Mouse (Mus musculus): ENCODE results near the gene Arhgap21. TPM values are rescaled to one million over a fixed set of nuclear protein-coding genes. Genes with fewer than 3 reads are reported as not detected.

Arhgap21 gene
- polyA plus RNA-seq, 1 experiment, result 3.3 TPM

DNA sequence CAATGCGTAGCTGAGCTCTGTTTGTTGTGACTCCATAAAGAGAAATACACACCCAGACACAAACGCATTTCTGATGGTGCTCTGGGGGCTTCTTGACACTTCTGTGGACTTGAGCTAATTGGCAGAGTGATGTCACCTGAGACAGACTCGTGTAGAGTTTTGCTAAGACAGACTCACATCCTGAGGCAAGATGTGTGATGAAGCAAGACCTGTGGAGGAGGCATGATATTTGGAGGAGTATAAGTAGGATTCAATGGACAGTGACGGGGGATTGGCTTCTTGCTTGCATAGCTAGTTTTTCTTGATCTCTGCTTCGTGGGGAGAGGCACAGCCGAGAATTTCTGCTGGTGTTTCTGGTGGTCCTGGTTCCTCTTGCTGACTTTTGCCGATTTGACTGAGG is 150.5 kb downstream of the Arhgap21 start:
- Histone ChIP-seq H3K27me3 (ENCODE audit: control insufficient read depth, insufficient read depth, low read length) (no peaks in the 10 kb centered on the region), H3K4me1 (ENCODE audit: control insufficient read depth, insufficient read depth, low read length) (no peaks in the 10 kb centered on the region), H3K36me3 (ENCODE audit: control insufficient read depth, insufficient read depth, low read length) (no peaks in the 10 kb centered on the region), H3K27ac (ENCODE audit: control insufficient read depth, insufficient read depth, low read depth, low read length) (no peak overlapping the region), H3K4me3 (ENCODE audit: control insufficient read depth, low read depth, low read length) (no peak overlapping the region)
- no peak for TF ChIP-seq CTCF (IDR thresholded peaks at IDR 0.05; ENCODE audit: control insufficient read depth, insufficient read depth, insufficient replicate concordance, low read depth, low read length)
- no peak for TF ChIP-seq POLR2A (IDR thresholded peaks at IDR 0.05; ENCODE audit: control insufficient read depth, low read depth, low read length)

DNA sequence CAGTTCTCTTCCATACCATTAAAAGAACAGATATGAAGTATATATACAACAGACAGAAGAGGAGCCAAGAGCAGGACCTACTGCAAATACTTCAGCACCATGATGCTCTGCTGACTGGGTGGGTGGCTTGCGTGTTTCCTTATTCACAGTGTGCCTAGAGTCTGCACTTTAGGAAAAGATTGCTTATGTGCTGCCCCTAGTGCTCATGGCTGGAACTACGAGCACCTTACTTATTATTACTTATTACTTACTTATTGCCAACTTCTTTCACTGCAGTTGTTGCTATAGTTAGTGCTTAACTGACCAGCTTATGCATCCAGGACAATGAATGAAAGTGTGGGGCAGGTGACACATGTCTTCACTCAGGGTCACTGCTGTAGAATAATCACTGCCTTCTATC is 154.7 kb downstream of the Arhgap21 start:
- Histone ChIP-seq H3K27me3 (ENCODE audit: control insufficient read depth, insufficient read depth, low read length) (no peaks in the 10 kb centered on the region), H3K36me3 (ENCODE audit: control insufficient read depth, insufficient read depth, low read length) (no peaks in the 10 kb centered on the region), H3K4me3 (ENCODE audit: control insufficient read depth, low read depth, low read length) (no peak overlapping the region), H3K4me1 (ENCODE audit: control insufficient read depth, insufficient read depth, low read length) (no peaks in the 10 kb centered on the region), H3K27ac (ENCODE audit: control insufficient read depth, insufficient read depth, low read depth, low read length) (no peak overlapping the region)
- TF ChIP-seq POLR2A (IDR thresholded peaks at IDR 0.05; ENCODE audit: control insufficient read depth, low read depth, low read length), result no peak
- no peak for TF ChIP-seq CTCF (IDR thresholded peaks at IDR 0.05; ENCODE audit: control insufficient read depth, insufficient read depth, insufficient replicate concordance, low read depth, low read length)

GRCm38 (mm10) chr2:20811506-20811905 is 157.2 kb downstream of the Arhgap21 start:
- Histone ChIP-seq H3K27ac (ENCODE audit: control insufficient read depth, insufficient read depth, low read depth, low read length) (no peak overlapping the region), H3K4me3 (ENCODE audit: control insufficient read depth, low read depth, low read length) (no peak overlapping the region), H3K36me3 (ENCODE audit: control insufficient read depth, insufficient read depth, low read length) (no peaks in the 10 kb centered on the region), H3K4me1 (ENCODE audit: control insufficient read depth, insufficient read depth, low read length) (no peaks in the 10 kb centered on the region), H3K27me3 (ENCODE audit: control insufficient read depth, insufficient read depth, low read length) (no peaks in the 10 kb centered on the region)
- no peak for TF ChIP-seq CTCF (IDR thresholded peaks at IDR 0.05; ENCODE audit: control insufficient read depth, insufficient read depth, insufficient replicate concordance, low read depth, low read length)
- TF ChIP-seq POLR2A (IDR thresholded peaks at IDR 0.05; ENCODE audit: control insufficient read depth, low read depth, low read length), result no peak

- Histone ChIP-seq H3K4me3 (ENCODE audit: control insufficient read depth, low read depth, low read length) (no peak overlapping the region), H3K4me1 (ENCODE audit: control insufficient read depth, insufficient read depth, low read length) (no peaks in the 10 kb centered on the region), H3K27ac (ENCODE audit: control insufficient read depth, insufficient read depth, low read depth, low read length) (no peak overlapping the region), H3K36me3 (ENCODE audit: control insufficient read depth, insufficient read depth, low read length) (no peaks in the 10 kb centered on the region), H3K27me3 (ENCODE audit: control insufficient read depth, insufficient read depth, low read length) (no peaks in the 10 kb centered on the region)
- no peak for TF ChIP-seq POLR2A (IDR thresholded peaks at IDR 0.05; ENCODE audit: control insufficient read depth, low read depth, low read length)
Observed at GRCm38 (mm10) chr2:20801236-20801890, 167.3 kb downstream of the Arhgap21 start.

Other genes starting within 250 kb of the Arhgap21 start
- 33.5 and 41.4 TPM in 2 replicates for gene Enkur, start 236.5 kb upstream of the Arhgap21 start, polyA plus RNA-seq (2012; rRNA removed)
- gene Thnsl1, start 236.8 kb upstream of the Arhgap21 start, polyA plus RNA-seq (2012; rRNA removed), result 17.1 and 20.6 TPM in 2 replicates

Data from testis, adult 2 months (tissue).